Mouse (Mus musculus): Measurements from ENCODE around the gene Rubcnl.
A peak's percentile ranks its signal among the peaks of the same experiment; 100 is the strongest.

The Rubcnl gene

DNA sequence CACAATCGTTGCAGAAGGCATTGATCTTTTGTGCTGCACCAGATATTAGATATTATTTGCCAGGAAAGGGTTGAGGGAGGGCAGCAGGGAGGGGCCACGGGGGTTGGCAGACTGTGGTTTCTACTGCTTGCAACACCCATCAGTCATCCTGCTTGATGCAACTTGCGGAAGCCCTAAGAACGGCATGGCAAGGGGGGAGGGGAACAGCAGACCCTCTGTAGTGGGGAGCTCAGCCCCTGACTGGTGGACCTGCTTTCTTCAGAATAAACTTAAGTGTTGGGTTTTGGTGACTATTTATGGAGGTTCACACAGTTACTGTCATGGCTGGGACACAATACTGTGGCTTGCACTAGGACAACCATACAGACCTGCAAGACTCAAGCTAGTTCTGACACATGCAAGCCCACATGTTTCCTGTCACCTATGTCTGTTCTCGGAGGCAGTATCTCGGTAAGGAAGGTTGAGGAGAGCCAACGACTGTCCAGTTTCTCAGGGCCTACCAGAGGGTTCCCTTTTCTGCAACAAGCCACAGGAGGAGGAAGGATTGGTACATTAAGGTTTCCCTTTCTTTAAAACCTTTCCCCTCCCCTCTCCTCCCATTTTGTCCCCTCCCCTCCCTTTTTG lies 53.6 kb downstream of the Rubcnl start:
- no peak for DNase-seq (ENCODE audit: inconsistent ontology term)

DNA sequence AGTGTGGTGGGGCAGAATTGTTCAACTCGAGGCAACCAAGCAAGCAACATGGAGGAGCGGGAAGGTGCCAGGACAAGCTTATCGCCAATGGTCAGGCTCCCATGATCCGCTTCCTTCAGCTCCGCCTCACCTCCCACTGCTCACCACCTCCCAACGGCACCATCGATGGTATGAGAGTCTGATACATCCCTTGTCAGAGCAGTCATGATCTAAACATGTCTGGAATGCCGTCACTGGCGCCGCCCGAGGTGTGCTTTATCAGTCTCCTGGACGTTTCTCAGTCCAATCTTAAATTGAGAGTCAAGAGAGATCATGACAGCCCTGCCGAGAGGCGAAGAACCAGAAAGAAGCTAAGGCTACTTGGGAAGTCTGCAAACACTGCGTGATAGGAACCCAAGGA lies 55.3 kb downstream of the Rubcnl start:
- peak; percentile 38 for DNase-seq (ENCODE audit: inconsistent ontology term)

DNA sequence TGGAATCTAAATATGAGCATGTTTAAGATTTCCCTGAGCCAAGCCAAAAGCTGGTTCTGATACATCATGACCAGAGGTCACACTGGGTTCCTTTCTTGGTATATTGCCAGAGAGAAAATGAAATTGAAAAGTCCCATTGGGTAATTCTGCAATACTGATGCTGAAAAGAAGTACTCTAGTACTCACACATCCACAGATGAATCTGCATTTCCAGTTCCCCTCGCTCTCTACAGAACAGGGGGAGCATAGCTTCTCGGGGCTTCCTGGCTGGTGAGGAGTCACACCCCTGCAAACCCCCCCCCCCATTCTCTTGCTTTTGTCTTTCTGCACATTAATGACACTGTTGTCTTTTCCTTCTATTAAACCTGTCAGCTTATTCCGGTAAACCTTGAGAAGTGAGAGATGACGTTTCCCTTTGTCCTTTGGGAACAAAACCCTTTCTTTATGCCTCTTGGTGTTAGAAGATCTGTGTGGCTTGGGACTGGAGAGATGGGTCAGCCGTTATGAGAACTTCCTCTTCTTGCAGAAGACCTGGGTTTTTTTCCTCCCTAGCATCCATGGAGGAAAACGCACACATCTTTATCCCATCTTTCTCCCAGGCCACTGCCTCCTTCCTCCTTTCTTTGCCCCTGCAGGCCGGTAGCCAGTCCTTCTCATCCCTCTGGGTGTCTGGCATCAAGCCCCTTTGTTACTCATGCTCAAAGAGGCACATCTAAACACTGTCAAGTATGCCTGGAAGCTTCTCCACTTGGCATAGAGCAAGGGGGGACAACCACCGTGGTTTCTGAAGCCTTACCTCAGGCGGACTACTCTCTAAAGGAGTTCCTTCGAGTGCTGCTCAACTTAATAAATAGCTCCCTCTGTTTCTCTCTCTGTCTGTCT lies 59.7 kb downstream of the Rubcnl start:
- DNase-seq (ENCODE audit: inconsistent ontology term), result peak; percentile 54

DNA sequence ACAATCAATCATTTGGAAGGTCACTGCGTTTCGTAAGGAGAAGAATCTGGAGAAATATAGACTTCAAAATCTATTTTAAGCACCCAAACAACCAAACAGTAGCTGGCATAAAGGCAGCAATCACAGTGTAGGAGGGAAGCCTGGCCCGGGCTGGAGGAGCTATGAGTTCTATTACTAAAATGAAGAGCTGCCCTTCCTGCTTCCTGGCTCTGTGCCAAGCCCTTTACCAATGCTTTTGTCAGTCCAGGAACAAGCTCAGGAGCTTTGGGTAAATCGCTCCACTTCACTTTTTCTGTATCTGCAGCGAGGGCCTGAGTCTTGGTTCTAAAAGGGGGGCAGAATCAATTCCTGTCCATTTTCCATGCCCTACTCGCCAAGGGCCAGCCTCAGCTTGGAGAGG lies 62.1 kb downstream of the Rubcnl start:
- DNase-seq (ENCODE audit: inconsistent ontology term), result no peak

All from Muller cell, postnatal 12 days (primary cell).